Mouse (Mus musculus): ENCODE measurements around the gene Tbx21. TPM values are rescaled to one million over a fixed set of nuclear protein-coding genes. Genes with fewer than 3 reads are reported as not detected.

The Tbx21 gene
- polyA plus RNA-seq, 1 experiment, result 0.09 TPM

DNA sequence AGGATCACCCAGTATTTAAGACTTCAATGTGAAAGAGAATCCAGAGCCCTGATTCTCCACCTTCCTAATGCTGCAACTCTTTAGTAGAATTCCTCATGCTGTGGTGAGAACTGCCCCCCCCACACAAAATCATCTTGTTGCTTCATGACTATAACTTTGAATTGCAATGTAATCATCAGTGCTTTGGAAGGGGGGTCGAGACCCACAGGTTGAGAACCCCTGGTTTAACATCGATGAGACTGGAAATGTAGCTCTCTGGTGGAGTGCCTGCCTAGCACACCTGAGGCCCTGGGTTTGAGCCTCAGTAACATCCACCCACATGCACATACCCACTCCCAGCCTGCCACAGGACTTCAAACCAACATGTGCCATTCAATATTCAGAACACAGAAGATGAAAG is 20.5 kb downstream of the Tbx21 start:
- TF ChIP-seq GATA1 (IDR thresholded peaks at IDR 0.05; ENCODE audit: borderline replicate concordance, low read length), result no peak
- no peak for TF ChIP-seq FLI1 (IDR thresholded peaks at IDR 0.05; ENCODE audit: low read length)
- Histone ChIP-seq H3K27me3 (replicated peaks) (peaks cover 78% of the 10 kb centered on the region), H3K9me3 (no peaks in the 10 kb centered on the region), H3K4me1 (peaks cover 14% of the 10 kb centered on the region), H3K36me3 (replicated peaks; ENCODE audit: low read length) (no peaks in the 10 kb centered on the region), H3K4me3 (replicated peaks) (no peak overlapping the region)

DNA sequence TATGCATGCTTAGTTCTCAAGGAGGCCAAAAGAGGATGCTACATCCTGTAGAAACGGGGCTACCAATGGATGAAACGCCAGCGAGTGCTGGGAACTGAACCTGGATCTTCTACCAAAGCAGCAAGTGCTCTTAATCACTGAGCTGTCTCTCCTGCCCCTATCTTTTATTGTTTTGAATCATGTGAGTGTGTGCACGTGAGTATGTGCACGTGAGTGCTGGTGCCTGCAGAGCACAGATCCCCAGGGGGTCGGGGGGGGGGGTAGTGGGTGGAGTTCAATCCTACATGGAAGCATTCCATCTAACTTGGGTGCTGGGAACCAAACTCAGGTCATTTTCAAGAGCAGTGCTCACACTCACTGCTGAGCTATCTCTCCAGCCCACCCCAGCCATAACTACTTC is 28.8 kb downstream of the Tbx21 start:
- Histone ChIP-seq H3K4me3 (replicated peaks) (no peak overlapping the region), H3K4me1 (peaks cover 16% of the 10 kb centered on the region), H3K27me3 (replicated peaks) (peaks cover 62% of the 10 kb centered on the region), H3K36me3 (replicated peaks; ENCODE audit: low read length) (no peaks in the 10 kb centered on the region), H3K9me3 (peaks cover 42% of the 10 kb centered on the region)
- no peak for TF ChIP-seq GATA1 (IDR thresholded peaks at IDR 0.05; ENCODE audit: borderline replicate concordance, low read length)
- TF ChIP-seq FLI1 (IDR thresholded peaks at IDR 0.05; ENCODE audit: low read length), result no peak

DNA sequence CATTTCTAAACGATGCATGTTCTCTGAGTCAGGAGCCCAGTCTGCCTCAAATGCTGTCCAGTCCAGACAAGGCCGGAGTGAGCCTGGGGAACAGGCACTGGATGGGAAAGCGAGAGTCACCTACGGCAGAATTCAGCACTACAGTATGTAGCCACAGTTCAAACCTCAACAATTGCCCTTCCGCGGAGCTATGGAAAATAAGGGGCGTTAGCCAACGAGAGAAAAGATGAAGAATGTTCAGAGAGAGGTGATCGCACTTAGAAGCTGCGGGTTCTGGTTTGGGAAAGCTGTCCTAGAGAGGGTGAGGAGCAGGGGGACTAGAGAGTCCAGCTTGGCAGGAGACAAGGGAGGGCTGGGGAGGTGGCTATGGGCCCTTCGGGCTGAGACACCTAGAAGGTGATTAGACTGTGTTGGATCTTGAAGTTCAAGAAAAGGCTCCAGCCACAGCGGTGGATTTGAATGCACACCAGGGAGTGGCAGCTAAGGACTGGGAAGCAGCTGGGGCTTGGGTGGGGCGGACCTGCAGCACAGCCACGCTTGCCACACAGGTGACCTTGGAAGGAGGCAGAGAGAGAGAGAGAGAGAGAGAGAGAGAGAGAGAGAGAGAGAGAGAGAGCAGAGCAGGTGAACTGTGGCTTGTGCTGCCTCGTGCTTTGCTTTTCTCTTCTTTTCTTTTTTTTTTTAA is 30.2 kb downstream of the Tbx21 start:
- TF ChIP-seq FLI1 (IDR thresholded peaks at IDR 0.05; ENCODE audit: low read length) (no peak), GATA1 (IDR thresholded peaks at IDR 0.05; ENCODE audit: borderline replicate concordance, low read length) (no peak)
- peaks cover 12% of the 10 kb centered on the region for H3K4me1 ChIP-seq
- H3K36me3 ChIP-seq (replicated peaks; ENCODE audit: low read length), result no peaks in the 10 kb centered on the region
- H3K27me3 ChIP-seq (replicated peaks), result peaks cover 61% of the 10 kb centered on the region
- H3K9me3 ChIP-seq, result peaks cover 48% of the 10 kb centered on the region
- H3K4me3 ChIP-seq (replicated peaks), result no peak overlapping the region

- Histone ChIP-seq H3K27me3 (replicated peaks) (peaks cover 59% of the 10 kb centered on the region), H3K36me3 (replicated peaks; ENCODE audit: low read length) (no peaks in the 10 kb centered on the region), H3K9me3 (peaks cover 39% of the 10 kb centered on the region), H3K4me3 (replicated peaks) (peak overlapping the region; percentile 40), H3K4me1 (peaks cover 12% of the 10 kb centered on the region)
- TF ChIP-seq GATA1 (IDR thresholded peaks at IDR 0.05; ENCODE audit: borderline replicate concordance, low read length), result no peak
- no peak for TF ChIP-seq FLI1 (IDR thresholded peaks at IDR 0.05; ENCODE audit: low read length)
These were observed 31.6 kb downstream of the Tbx21 start for GRCm38 (mm10) chr11:97083401-97084140.

- H3K9me3 ChIP-seq, result peaks cover 35% of the 10 kb centered on the region
- peaks cover 12% of the 10 kb centered on the region for H3K4me1 ChIP-seq
- H3K4me3 ChIP-seq (replicated peaks), result no peak overlapping the region
- TF ChIP-seq FLI1 (IDR thresholded peaks at IDR 0.05; ENCODE audit: low read length) (no peak), GATA1 (IDR thresholded peaks at IDR 0.05; ENCODE audit: borderline replicate concordance, low read length) (no peak)
- H3K36me3 ChIP-seq (replicated peaks; ENCODE audit: low read length), result no peaks in the 10 kb centered on the region
- peaks cover 59% of the 10 kb centered on the region for H3K27me3 ChIP-seq (replicated peaks)
These were observed 32.2 kb downstream of the Tbx21 start for GRCm38 (mm10) chr11:97082977-97083376.

DNA sequence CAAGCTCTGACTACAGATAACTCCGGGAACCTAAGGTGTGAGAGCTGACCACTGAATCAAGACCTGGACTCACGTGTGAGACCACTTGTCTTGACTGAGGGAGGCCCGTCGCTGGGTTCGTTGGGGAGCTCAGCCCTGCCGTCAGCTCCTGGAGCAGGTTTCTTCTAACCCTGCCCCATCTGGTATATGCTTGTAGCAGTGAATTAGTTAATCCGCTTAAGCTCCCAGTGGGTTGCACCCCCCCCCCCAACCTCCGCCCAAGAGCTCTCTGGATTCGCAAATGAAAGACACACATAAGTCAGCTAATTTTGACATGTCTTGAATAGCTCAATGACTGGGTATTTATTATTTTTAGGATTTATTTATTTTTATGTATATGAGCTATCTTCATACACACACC is 34.8 kb downstream of the Tbx21 start:
- Histone ChIP-seq H3K9me3 (peaks cover 15% of the 10 kb centered on the region), H3K4me3 (replicated peaks) (no peak overlapping the region), H3K4me1 (peaks cover 12% of the 10 kb centered on the region), H3K27me3 (replicated peaks) (peaks cover 45% of the 10 kb centered on the region), H3K36me3 (replicated peaks; ENCODE audit: low read length) (no peaks in the 10 kb centered on the region)
- TF ChIP-seq GATA1 (IDR thresholded peaks at IDR 0.05; ENCODE audit: borderline replicate concordance, low read length), result no peak
- no peak for TF ChIP-seq FLI1 (IDR thresholded peaks at IDR 0.05; ENCODE audit: low read length)

- no peak for TF ChIP-seq GATA1 (IDR thresholded peaks at IDR 0.05; ENCODE audit: borderline replicate concordance, low read length)
- TF ChIP-seq FLI1 (IDR thresholded peaks at IDR 0.05; ENCODE audit: low read length), result no peak
- peaks cover 7% of the 10 kb centered on the region for H3K4me1 ChIP-seq
- peaks cover 15% of the 10 kb centered on the region for H3K9me3 ChIP-seq
- H3K36me3 ChIP-seq (replicated peaks; ENCODE audit: low read length), result no peaks in the 10 kb centered on the region
- no peak overlapping the region for H3K4me3 ChIP-seq (replicated peaks)
- H3K27me3 ChIP-seq (replicated peaks), result peaks cover 34% of the 10 kb centered on the region
These were observed 36.4 kb downstream of the Tbx21 start for GRCm38 (mm10) chr11:97078751-97079150.

DNA sequence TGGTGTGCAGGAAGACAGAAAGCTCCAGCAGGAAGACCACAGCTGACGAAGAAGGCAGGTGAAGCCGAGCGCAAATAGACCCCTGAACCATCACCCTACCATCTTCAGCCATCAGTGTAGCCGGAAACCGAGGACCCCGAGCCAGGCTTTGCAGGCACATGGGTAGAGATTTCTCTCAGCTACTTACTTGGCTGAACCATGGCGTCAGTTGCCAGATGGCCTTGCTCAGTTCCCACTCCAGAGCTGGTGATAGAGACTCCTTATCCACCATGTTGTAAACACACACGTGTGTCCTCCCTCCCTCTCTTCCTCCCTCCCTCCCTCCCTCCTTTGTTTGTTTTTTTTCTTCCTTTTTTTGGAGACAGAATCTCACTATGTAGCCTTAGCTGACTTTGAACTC is 40.9 kb downstream of the Tbx21 start:
- peaks cover 6% of the 10 kb centered on the region for H3K27me3 ChIP-seq (replicated peaks)
- H3K4me3 ChIP-seq (replicated peaks), result no peak overlapping the region
- TF ChIP-seq GATA1 (IDR thresholded peaks at IDR 0.05; ENCODE audit: borderline replicate concordance, low read length), result no peak
- no peak for TF ChIP-seq FLI1 (IDR thresholded peaks at IDR 0.05; ENCODE audit: low read length)
- no peaks in the 10 kb centered on the region for H3K9me3 ChIP-seq
- H3K4me1 ChIP-seq, result no peaks in the 10 kb centered on the region
- peaks cover 2% of the 10 kb centered on the region for H3K36me3 ChIP-seq (replicated peaks; ENCODE audit: low read length)

DNA sequence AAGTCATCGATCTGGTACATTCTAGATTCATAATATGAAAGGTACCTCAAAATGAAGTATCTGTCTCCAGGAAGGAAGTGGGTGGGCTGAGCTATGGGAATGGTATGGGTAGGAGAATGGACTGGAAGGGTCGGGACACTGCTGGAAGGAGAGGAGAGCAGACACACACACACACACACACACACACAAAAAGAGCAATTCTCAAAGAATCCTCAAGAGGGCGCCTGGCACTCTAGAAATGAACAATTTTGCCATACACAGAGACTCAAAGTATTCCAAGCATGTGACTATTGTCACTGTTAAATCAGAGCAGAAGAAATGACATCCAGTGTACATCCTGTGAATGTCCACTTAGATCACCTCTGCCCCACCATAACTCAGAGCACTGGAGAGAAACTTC is 42.6 kb downstream of the Tbx21 start:
- TF ChIP-seq FLI1 (IDR thresholded peaks at IDR 0.05; ENCODE audit: low read length) (no peak), GATA1 (IDR thresholded peaks at IDR 0.05; ENCODE audit: borderline replicate concordance, low read length) (no peak)
- H3K27me3 ChIP-seq (replicated peaks), result peaks cover 6% of the 10 kb centered on the region

DNA sequence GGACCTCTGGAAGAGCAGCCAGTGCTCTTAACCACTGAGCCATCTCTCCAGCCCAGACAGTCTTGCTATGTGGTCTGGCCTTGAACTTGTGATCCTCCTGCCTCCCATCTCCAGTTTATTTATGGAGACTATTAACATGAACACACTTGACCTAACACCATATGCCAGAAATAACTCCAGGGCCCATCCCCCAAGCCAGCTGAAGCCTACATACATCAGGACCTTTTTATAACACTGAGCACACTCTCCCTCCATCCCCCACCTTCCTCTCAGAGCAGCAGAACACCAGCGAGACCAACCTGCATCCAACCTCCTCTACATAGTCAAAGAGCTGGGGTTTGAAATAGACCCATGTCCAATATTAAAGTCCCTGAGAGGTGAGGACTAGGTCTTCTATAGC is 44.0 kb downstream of the Tbx21 start:
- no peak overlapping the region for H3K4me3 ChIP-seq (replicated peaks)
- H3K27me3 ChIP-seq (replicated peaks), result peaks cover 6% of the 10 kb centered on the region
- no peaks in the 10 kb centered on the region for H3K9me3 ChIP-seq
- TF ChIP-seq GATA1 (IDR thresholded peaks at IDR 0.05; ENCODE audit: borderline replicate concordance, low read length) (no peak), FLI1 (IDR thresholded peaks at IDR 0.05; ENCODE audit: low read length) (no peak)
- no peaks in the 10 kb centered on the region for H3K4me1 ChIP-seq
- peaks cover 33% of the 10 kb centered on the region for H3K36me3 ChIP-seq (replicated peaks; ENCODE audit: low read length)

More for the DNA sequence above, 42.6 kb downstream of the Tbx21 start:
- Histone ChIP-seq H3K4me3 (replicated peaks) (no peak overlapping the region), H3K36me3 (replicated peaks; ENCODE audit: low read length) (peaks cover 19% of the 10 kb centered on the region), H3K9me3 (no peaks in the 10 kb centered on the region), H3K4me1 (no peaks in the 10 kb centered on the region)
